Mouse (Mus musculus) kidney, adult 2 months (tissue): ENCODE data around the gene Nudt12.

Experiments
- CTCF ChIP-seq: fragments of 200-500 bp; conservative IDR thresholded peaks from 2 replicates; pipeline ENCODE4 v1.5.1; 2011; ENCODE audit warnings: low read depth, mild to moderate bottlenecking, control low read depth, low read length, moderate library complexity, mixed read lengths; ENCODE audit not compliant: insufficient read depth, insufficient read length
- POLR2A ChIP-seq: fragments of 200-500 bp; IDR thresholded peaks from one replicate; pipeline ENCODE4 v1.6.1; 2011; ENCODE audit warnings: low read depth, low read length, control low read depth

DNA sequence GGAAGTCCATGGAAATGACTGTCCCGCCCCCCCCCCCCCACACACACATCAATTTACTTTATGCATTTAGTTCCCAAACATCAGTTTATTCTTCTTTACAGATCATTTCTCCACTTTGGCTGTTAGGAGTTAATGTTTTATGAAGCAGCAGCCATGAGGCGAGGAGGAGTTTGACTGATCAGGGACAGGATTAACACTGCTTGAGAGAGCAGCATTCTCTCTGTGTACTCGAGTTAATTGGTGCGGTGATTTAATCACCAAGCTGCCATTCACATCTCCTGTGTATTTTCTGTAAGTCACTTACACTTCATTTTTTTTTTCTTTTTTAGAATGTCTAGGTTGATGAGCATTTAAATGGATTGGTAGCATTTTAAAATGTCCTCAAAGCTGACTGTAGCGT lies 10.8 kb upstream of the Nudt12 start:
- TF ChIP-seq CTCF (no peak), POLR2A (no peak)
